Mouse (Mus musculus) liver, adult 2 months (tissue): ENCODE data around the gene Vps37c. TPM values are rescaled to one million over a fixed set of nuclear protein-coding genes. Genes with fewer than 3 reads are reported as not detected.

Experiments
- DNase-seq: peaks from one replicate; pipeline ENCODE4 v3.0.0-alpha.2; 2011; ENCODE audit warnings: low read depth, low spot score; ENCODE audit errors: extremely low read depth
- H3K27ac ChIP-seq: fragments of 200-500 bp; replicated peaks from 2 replicates; pipeline ENCODE4 v1.5.1; 2012; ENCODE audit warnings: low read depth, mild to moderate bottlenecking, control low read depth, inconsistent platforms, low read length; ENCODE audit not compliant: insufficient read depth
- H3K27me3 ChIP-seq: fragments of 200-500 bp; 2 replicates; pipeline ENCODE4 v1.6.1; 2012; ENCODE audit warnings: mild to moderate bottlenecking, moderate library complexity, low read length, inconsistent platforms; ENCODE audit not compliant: control insufficient read depth, insufficient read depth
- H3K36me3 ChIP-seq: fragments of 200-500 bp; 2 replicates; pipeline ENCODE4 v1.6.1; 2012; ENCODE audit warnings: low read length, inconsistent platforms; ENCODE audit not compliant: control insufficient read depth, insufficient read depth
- H3K4me1 ChIP-seq: fragments of 200-500 bp; 2 replicates; pipeline ENCODE4 v1.6.1; 2011; ENCODE audit warnings: low read length; ENCODE audit not compliant: control insufficient read depth, insufficient read depth
- H3K4me3 ChIP-seq: fragments of 200-500 bp; 2 replicates; pipeline ENCODE4 v1.5.1; 2011; ENCODE audit warnings: low read depth, mild to moderate bottlenecking, control low read depth, low read length, moderate library complexity; ENCODE audit not compliant: insufficient read depth
- H3K79me2 ChIP-seq: fragments of 200-500 bp; 2 replicates; pipeline ENCODE4 v1.6.1; 2012; ENCODE audit warnings: inconsistent platforms, mild to moderate bottlenecking, low read length, moderate library complexity; ENCODE audit not compliant: control insufficient read depth, insufficient read depth
- H3K9ac ChIP-seq: fragments of 200-500 bp; 2 replicates; pipeline ENCODE4 v1.6.1; 2012; ENCODE audit warnings: low read depth, mild to moderate bottlenecking, control low read depth, inconsistent platforms, low read length
- CTCF ChIP-seq: fragments of 200-500 bp; IDR thresholded peaks from 2 replicates; pipeline ENCODE4 v1.5.1; 2011; ENCODE audit warnings: low read depth, low read length, control low read depth
- POLR2A ChIP-seq: fragments of 200-500 bp; IDR thresholded peaks from 2 replicates; pipeline ENCODE4 v1.6.1; 2011; ENCODE audit warnings: low read length, control low read depth; ENCODE audit not compliant: insufficient read depth; ENCODE audit errors: extremely low read depth
- WGBS: fragments of 180-500 bp; shearing (Covaris S2); methylation state at CpG from one replicate; pipeline ENCODE4 v1.1.7; 2018; 5-methylcytosine and 5-hydroxymethylcytosine counted together
- polyA plus RNA-seq: library from polyadenylated mRNA; depleted of rRNA; stranded (reverse); fragments of >200 nt; gene quantifications from 2 replicates; pipeline ENCODE4 v1.2.3, GENCODE M21; 2012
- total RNA-seq: library from RNA; depleted of rRNA; stranded (reverse); fragments of >200 nt; gene quantifications from 2 replicates; pipeline ENCODE4 v1.2.3, GENCODE M21; 2014

The Vps37c gene
- total and polyA plus RNA-seq, 2 experiments: 2.9 to 18.1 TPM

DNA sequence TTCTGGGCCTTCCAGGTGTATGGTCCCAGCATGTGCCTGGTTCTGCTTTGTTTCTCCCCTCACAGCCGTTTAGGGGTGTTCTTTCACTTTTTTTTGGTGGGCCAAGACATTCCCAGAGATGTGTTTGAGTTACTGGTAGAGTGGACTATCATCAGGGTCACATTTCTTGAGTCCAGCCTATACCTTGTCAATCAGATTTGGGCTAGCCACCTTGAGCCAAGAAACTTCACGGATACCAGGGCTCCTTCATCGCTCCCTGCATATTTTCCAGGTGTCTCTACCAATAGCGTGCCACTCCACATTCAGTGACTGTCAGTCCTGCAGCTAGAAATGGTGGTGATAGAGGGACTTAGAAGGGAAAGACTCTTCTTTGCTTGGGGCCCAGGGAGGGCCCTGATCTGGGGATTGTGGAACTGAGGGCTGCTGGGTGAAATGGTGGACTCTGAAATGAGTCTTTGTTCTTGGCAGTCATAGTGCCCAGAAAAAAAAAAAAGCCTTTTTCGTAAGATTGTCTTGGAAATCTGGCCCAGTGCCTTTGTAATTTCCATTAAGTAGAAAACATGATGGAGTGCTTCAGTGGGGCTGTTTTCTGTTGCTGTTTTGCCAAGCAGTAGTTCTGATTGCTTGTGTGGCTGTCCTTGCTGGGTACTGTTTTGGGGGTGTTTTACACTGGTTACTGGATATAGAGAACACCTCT, 1.1 kb downstream of the Vps37c start:
- H3K36me3 ChIP-seq: no peaks in the 10 kb centered on the region

GRCm38 (mm10) chr19:10690336-10690735, 1.8 kb downstream of the Vps37c start:
- Histone ChIP-seq H3K36me3 (no peaks in the 10 kb centered on the region), H3K4me1 (peaks cover 23% of the 10 kb centered on the region), H3K4me3 (no peak overlapping the region), H3K79me2 (peaks cover 31% of the 10 kb centered on the region), H3K27me3 (no peaks in the 10 kb centered on the region), H3K27ac (peak overlapping the region; percentile 89), H3K9ac (no peak overlapping the region)
- WGBS: 55% methylated on average over 3 of the region's 3 CpGs
- TF ChIP-seq CTCF: no peak
- no peak for TF ChIP-seq POLR2A
- DNase-seq: peak; percentile 61

More for the DNA sequence above, 1.1 kb downstream of the Vps37c start:
- DNase-seq: peak; percentile 70
- 23% methylated on average over 5 of the region's 5 CpGs for WGBS
- Histone ChIP-seq H3K4me3 (peak overlapping the region; percentile 81), H3K9ac (peak overlapping the region; percentile 90), H3K27ac (peak overlapping the region; percentile 89), H3K79me2 (peaks cover 29% of the 10 kb centered on the region), H3K27me3 (no peaks in the 10 kb centered on the region), H3K4me1 (peaks cover 23% of the 10 kb centered on the region)
- no peak for TF ChIP-seq CTCF
- TF ChIP-seq POLR2A: no peak

DNA sequence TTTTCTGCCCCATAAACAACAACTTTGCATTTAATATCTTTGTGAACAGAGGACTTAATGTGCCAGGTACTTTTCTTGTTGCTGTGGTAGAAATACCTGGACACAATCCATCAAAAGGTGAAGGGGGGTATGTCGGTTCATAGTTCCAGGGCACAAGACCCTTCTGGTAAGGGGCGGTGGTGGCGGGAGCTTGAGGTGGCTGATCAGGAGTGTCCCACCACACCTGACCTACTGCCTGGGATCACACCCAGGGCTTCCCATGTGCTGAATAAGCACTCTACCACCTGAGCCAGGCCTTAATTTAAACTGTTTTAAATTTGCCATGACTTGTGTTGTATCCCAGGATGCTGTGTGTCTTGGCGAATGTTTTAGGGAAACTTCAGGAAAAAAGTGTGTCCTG, 2.6 kb downstream of the Vps37c start:
- no peak overlapping the region for H3K27ac ChIP-seq
- DNase-seq: no peak
- no peaks in the 10 kb centered on the region for H3K27me3 ChIP-seq
- WGBS: 93% methylated on average over 4 of the region's 4 CpGs
- H3K79me2 ChIP-seq: peaks cover 39% of the 10 kb centered on the region
- H3K4me1 ChIP-seq: peaks cover 24% of the 10 kb centered on the region
- H3K4me3 ChIP-seq: no peak overlapping the region
- TF ChIP-seq POLR2A (no peak), CTCF (no peak)
- no peaks in the 10 kb centered on the region for H3K36me3 ChIP-seq
- no peak overlapping the region for H3K9ac ChIP-seq

GRCm38 (mm10) chr19:10691660-10692059, 3.1 kb downstream of the Vps37c start:
- H3K4me1 ChIP-seq: peaks cover 24% of the 10 kb centered on the region
- H3K4me3 ChIP-seq: no peak overlapping the region
- no peaks in the 10 kb centered on the region for H3K36me3 ChIP-seq
- H3K79me2 ChIP-seq: peaks cover 39% of the 10 kb centered on the region
- WGBS: 92% methylated on average over 3 of the region's 3 CpGs
- 0 out of 2 replicates have a peak overlapping the region, but pooled peaks have one; percentile 1 for H3K9ac ChIP-seq
- DNase-seq: no peak
- no peaks in the 10 kb centered on the region for H3K27me3 ChIP-seq
- peak overlapping the region; percentile 3; the same call in 1 of the 2 replicates for H3K27ac ChIP-seq
- TF ChIP-seq CTCF: no peak

DNA sequence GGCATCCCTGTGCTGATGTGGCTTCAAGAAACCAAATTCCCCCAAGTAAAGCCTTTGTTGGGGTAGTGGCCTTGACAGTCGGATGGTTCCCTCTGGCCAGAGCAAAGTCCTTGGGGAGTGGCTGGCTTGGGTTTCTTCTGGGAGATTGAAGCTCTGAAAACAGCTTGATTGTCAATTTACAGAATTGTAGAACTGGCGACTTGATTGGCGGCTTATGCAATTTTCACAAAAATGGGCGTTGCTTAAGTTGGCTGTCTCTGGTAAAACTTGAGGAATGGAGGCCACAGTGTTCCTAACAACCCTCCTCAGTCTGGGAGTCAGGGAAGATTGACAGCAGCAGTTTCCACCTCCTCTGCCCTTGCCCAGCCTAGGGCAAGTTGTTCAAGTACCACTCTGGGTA, 3.8 kb downstream of the Vps37c start:
- 42% methylated on average over 4 of the region's 4 CpGs for WGBS
- TF ChIP-seq CTCF (no peak), POLR2A (no peak)
- peak; percentile 35 for DNase-seq
- no peaks in the 10 kb centered on the region for H3K36me3 ChIP-seq
- H3K9ac ChIP-seq: no peak overlapping the region
- peaks cover 24% of the 10 kb centered on the region for H3K4me1 ChIP-seq
- no peaks in the 10 kb centered on the region for H3K27me3 ChIP-seq
- peaks cover 39% of the 10 kb centered on the region for H3K79me2 ChIP-seq
- 0 out of 2 replicates have a peak overlapping the region, but pooled peaks have one; percentile 3 for H3K27ac ChIP-seq
- no peak overlapping the region for H3K4me3 ChIP-seq

DNA sequence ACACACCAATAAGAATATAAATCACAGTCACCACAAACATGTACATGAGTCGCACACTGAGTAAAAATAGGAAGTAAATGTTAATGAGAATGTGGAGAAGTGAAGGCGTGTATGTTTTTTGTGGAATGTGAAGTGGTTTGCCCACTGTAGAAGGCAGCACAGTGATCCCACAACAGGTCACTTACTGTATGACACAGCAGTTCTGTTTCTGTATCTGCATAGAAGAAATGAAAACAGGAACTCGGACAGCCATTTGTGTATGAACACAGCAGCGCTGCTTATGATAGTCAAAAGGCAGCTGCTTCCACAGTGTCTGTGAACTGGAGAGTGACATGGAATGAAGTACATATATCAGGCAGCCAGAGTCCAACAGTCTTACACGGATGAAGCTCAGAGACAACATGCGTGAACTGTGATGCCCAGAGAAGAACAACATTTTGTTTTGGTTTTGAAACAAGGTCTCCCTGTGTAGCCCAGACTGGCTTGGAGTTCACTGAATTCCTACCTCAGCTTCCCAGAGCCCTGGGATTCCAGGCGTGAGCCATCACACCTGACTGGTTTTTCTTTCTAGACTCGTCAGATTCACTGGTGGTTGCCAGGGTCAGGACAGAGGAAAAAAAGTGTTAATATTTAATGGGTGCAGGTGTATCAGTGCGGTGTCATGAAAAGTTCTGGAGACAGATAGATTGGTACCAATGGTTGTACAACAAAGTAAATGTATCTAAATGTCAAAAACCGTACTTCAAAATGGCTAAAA, 5.6 kb downstream of the Vps37c start:
- peak overlapping the region; percentile 31; the same call in 1 of the 2 replicates for H3K27ac ChIP-seq
- 78% methylated on average over 10 of the region's 10 CpGs for WGBS
- H3K4me1 ChIP-seq: peaks cover 32% of the 10 kb centered on the region

More for the DNA sequence above, 5.6 kb downstream of the Vps37c start:
- H3K79me2 ChIP-seq: peaks cover 54% of the 10 kb centered on the region
- TF ChIP-seq CTCF: no peak
- TF ChIP-seq POLR2A: no peak
- H3K27me3 ChIP-seq: no peaks in the 10 kb centered on the region
- no peaks in the 10 kb centered on the region for H3K36me3 ChIP-seq
- no peak overlapping the region for H3K4me3 ChIP-seq
- peak; percentile 42 for DNase-seq
- H3K9ac ChIP-seq: no peak overlapping the region
